Mouse (Mus musculus) liver, embryonic 15.5 days (tissue): ENCODE measurements at regions not wholly inside any gene's neighbourhood (a gene's known extent, or its start where the extent isn't known, plus 50 kb on each side); places are given as distances from the start of the nearest gene placed in this dataset.

Experiments
- ATAC-seq: fragments of 200-750 bp; cut with Nextera tagmentation; 2 replicates; pipeline ENCODE4 v1.8.0; 2017; ENCODE audit warnings: moderate number of reproducible peaks, mild to moderate bottlenecking, moderate library complexity; ENCODE audit not compliant: insufficient read depth
- H3K27ac ChIP-seq: fragments of 300-500 bp; sonication (generic); replicated peaks from 2 replicates; pipeline ENCODE4 v1.5.1; 2015; ENCODE audit warnings: mild to moderate bottlenecking, inconsistent platforms
- H3K27me3 ChIP-seq: fragments of 300-500 bp; sonication (generic); 2 replicates; pipeline ENCODE4 v1.6.1; 2015; ENCODE audit warnings: mild to moderate bottlenecking, inconsistent platforms
- H3K36me3 ChIP-seq: fragments of 300-500 bp; sonication (generic); replicated peaks from 2 replicates; pipeline ENCODE4 v1.6.1; 2015; ENCODE audit warnings: moderate library complexity, mild to moderate bottlenecking, inconsistent platforms
- H3K4me1 ChIP-seq: fragments of 300-500 bp; sonication (generic); replicated peaks from 2 replicates; pipeline ENCODE4 v1.6.1; 2015; ENCODE audit warnings: inconsistent platforms
- H3K4me2 ChIP-seq: fragments of 300-500 bp; sonication (generic); 2 replicates; pipeline ENCODE4 v1.6.1; 2015; ENCODE audit warnings: moderate library complexity, mild to moderate bottlenecking, inconsistent platforms
- H3K4me3 ChIP-seq: fragments of 300-500 bp; sonication (generic); replicated peaks from 2 replicates; pipeline ENCODE4 v1.5.1; 2015; ENCODE audit warnings: mild to moderate bottlenecking, inconsistent platforms
- H3K9ac ChIP-seq: fragments of 300-500 bp; sonication (generic); 2 replicates; pipeline ENCODE4 v1.6.1; 2015; ENCODE audit warnings: moderate library complexity, mild to moderate bottlenecking, inconsistent platforms
- H3K9me3 ChIP-seq: fragments of 300-500 bp; sonication (generic); replicated peaks from 2 replicates; pipeline ENCODE4 v1.6.1; 2016; ENCODE audit warnings: inconsistent platforms
- WGBS: fragments of 180-500 bp; shearing (Covaris S2); methylation state at CpG from one replicate; pipeline ENCODE4 v1.1.7; 2015; ENCODE audit warnings: mixed read lengths; ENCODE audit not compliant: insufficient replicate concordance; 5-methylcytosine and 5-hydroxymethylcytosine counted together

DNA sequence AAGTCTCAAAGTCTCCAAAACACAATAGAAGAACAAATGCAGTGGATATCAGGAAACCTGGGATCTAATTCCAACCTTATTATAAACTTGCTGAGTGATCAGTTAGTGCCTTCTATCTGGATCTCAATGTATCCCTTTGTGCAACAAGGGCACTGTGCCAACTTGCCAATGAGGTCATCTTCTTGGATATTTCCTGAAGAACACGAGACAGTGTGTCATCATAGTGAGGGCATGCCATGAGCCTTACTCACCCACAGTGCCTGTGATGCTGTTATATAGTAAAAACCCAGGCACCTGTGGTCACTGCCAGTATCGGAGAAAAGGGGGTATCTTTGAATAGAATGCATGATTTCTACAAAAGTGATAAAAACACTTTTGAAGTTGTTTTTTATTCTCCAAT is 60.2 kb upstream of the Cd34 start:
- H3K27me3 ChIP-seq, result no peaks in the 10 kb centered on the region
- H3K36me3 ChIP-seq, result no peaks in the 10 kb centered on the region
- no peaks in the 10 kb centered on the region for H3K9me3 ChIP-seq
- WGBS, result 44% methylated on average over 2 of the region's 2 CpGs
- H3K4me3 ChIP-seq, result no peak overlapping the region
- no peak overlapping the region for H3K4me2 ChIP-seq
- no peak overlapping the region for H3K27ac ChIP-seq
- ATAC-seq, result no peak
- H3K4me1 ChIP-seq, result peaks cover 6% of the 10 kb centered on the region
- no peak overlapping the region for H3K9ac ChIP-seq

GRCm38 (mm10) chr1:194879324-194880233 is 59.0 kb upstream of the Cd34 start:
- no peaks in the 10 kb centered on the region for H3K9me3 ChIP-seq
- peaks cover 6% of the 10 kb centered on the region for H3K4me1 ChIP-seq
- 15% methylated on average over 22 of the region's 22 CpGs for WGBS
- peak overlapping the region; percentile 41 for H3K4me3 ChIP-seq
- H3K27ac ChIP-seq, result no peak overlapping the region
- H3K27me3 ChIP-seq, result no peaks in the 10 kb centered on the region
- peak overlapping the region; percentile 60 for H3K4me2 ChIP-seq
- H3K36me3 ChIP-seq, result no peaks in the 10 kb centered on the region
- ATAC-seq, result peak; percentile 82
- H3K9ac ChIP-seq, result 0 out of 2 replicates have a peak overlapping the region, but pooled peaks have one; percentile 16

GRCm38 (mm10) chr1:194881556-194882223 is 56.9 kb upstream of the Cd34 start:
- ATAC-seq, result no peak
- H3K4me1 ChIP-seq, result peaks cover 6% of the 10 kb centered on the region
- no peaks in the 10 kb centered on the region for H3K9me3 ChIP-seq
- no peak overlapping the region for H3K4me3 ChIP-seq
- no peaks in the 10 kb centered on the region for H3K36me3 ChIP-seq
- no peak overlapping the region for H3K27ac ChIP-seq
- H3K27me3 ChIP-seq, result no peaks in the 10 kb centered on the region
- H3K9ac ChIP-seq, result no peak overlapping the region
- no peak overlapping the region for H3K4me2 ChIP-seq

- no peaks in the 10 kb centered on the region for H3K27me3 ChIP-seq
- no peak overlapping the region for H3K27ac ChIP-seq
- no peaks in the 10 kb centered on the region for H3K36me3 ChIP-seq
- WGBS, result 48% methylated on average over 5 of the region's 5 CpGs
- H3K4me2 ChIP-seq, result no peak overlapping the region
- no peaks in the 10 kb centered on the region for H3K4me1 ChIP-seq
- H3K9me3 ChIP-seq, result no peaks in the 10 kb centered on the region
- no peak overlapping the region for H3K4me3 ChIP-seq
- H3K9ac ChIP-seq, result no peak overlapping the region
- ATAC-seq, result no peak
Measured at GRCm38 (mm10) chr1:194885071-194885686, 53.4 kb upstream of the Cd34 start.

DNA sequence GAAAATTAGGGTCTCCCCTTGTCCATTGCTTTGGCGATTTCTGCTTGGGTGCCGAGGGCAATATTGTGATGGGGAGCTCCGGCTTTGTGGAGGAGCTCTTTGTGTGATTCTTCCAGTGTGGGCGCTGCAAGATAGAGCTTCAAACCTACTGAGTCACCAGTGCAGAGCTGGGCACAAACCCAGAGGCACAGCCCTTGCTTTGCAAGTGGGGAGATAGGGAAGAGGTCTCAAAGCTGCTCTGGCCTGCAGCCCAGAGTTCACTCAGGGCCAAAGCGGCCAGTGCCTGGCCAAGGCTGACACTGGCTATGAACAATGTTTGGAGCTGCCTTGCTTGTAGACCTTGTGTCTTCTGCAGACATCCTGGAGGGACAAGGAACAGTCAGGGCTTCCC is 52.9 kb upstream of the Cd34 start:
- Histone ChIP-seq H3K9ac (no peak overlapping the region), H3K4me3 (no peak overlapping the region), H3K4me1 (no peaks in the 10 kb centered on the region), H3K9me3 (no peaks in the 10 kb centered on the region), H3K36me3 (no peaks in the 10 kb centered on the region), H3K4me2 (no peak overlapping the region), H3K27me3 (no peaks in the 10 kb centered on the region), H3K27ac (no peak overlapping the region)
- 58% methylated on average over 5 of the region's 5 CpGs for WGBS
- ATAC-seq, result no peak
